ENCODE assay signal across 10 mouse cellular contexts in the genomic region with DNA sequence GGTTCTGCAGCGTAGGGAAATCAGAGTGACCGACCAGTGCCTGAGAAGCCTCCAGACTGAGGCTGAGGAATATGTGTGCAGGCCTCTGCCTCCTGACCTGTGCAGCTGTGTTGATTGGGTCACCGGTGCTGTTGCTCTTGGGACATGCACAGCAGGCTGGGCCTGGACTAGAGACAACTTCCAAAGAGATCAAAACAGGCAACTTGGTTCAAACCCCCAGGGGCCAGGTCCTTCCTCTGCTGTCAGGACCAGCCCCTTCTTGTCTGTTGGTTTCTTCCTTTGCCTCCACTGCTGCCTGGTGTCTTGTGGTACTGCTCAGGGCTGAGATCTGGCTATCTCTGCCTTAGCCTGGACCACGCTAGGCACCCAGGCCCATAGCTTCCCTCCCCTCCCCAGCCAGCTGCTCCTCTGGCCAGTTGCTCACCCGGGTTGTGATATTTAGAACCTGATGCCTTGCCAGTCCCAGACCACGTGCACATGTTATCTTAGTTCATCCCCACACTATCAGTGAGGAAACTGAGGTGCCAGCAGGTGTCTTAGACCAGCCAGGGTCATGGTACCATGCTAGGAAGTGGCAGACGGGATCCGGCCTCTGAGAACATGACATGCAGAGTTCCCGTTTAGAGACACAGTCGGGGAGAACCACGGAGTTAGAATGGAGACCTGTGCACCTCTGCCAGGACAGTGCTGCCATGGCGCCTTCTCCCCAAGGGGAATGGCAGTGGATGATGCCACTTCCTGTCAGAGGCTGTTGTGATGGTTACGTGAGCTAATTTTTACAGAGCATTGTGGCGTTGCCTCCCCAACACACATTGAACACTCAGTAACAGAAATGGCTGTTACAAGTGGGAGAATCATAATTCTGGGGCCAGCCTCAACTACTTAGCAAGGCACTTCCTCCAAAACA. TPM values are rescaled to one million over a fixed set of nuclear protein-coding genes. Genes with fewer than 3 reads are reported as not detected.
DNase-seq lines count a peak whose midpoint lies in the region; ATAC-seq lines count a peak whose summit lies in the region.
"Had no signal": no experiment of that assay in that cellular context is flagged by ENCODE, and none has a peak within 500 bp of the region (broad histone marks: within the 10 kb centered on the region; RNA-seq: fewer than 3 reads in every experiment).

No protein-coding gene starts in this region.

- H3K4me3 ChIP-seq in hindbrain, embryonic 12.5 days, result no peak overlapping the region
- no peak overlapping the region for H3K4me3 ChIP-seq in hindbrain, embryonic 11.5 days (ENCODE audit: low read depth, low read length)
- H3K4me3 ChIP-seq in liver, embryonic 15.5 days (replicated peaks), result no peak overlapping the region
- H3K4me3 ChIP-seq: erythroblast, embryonic 14.5 days; midbrain, embryonic 10.5 days had no signal

- peaks cover 10% of the 10 kb centered on the region for H3K4me1 ChIP-seq in hindbrain, embryonic 12.5 days
- peaks cover 6% of the 10 kb centered on the region for H3K4me1 ChIP-seq in hindbrain, embryonic 11.5 days (replicated peaks; ENCODE audit: control insufficient read depth, insufficient read depth, low read length)
- H3K4me1 ChIP-seq in liver, embryonic 15.5 days (replicated peaks), result peaks cover 87% of the 10 kb centered on the region

- H3K9me3 ChIP-seq in hindbrain, embryonic 12.5 days (replicated peaks), result no peaks in the 10 kb centered on the region
- no peaks in the 10 kb centered on the region for H3K9me3 ChIP-seq in hindbrain, embryonic 11.5 days (ENCODE audit: control insufficient read depth, low read length)
- H3K9me3 ChIP-seq in liver, embryonic 15.5 days (replicated peaks), result no peaks in the 10 kb centered on the region
- H3K9me3 ChIP-seq: midbrain, embryonic 10.5 days had no signal

- DNase-seq in hindbrain, embryonic 11.5 days (ENCODE audit: low spot score), result no peak
- peak; percentile 47 to 51 for DNase-seq in B cell, adult 2 months
- DNase-seq in right cerebral cortex, postnatal 25 days, result no peak
- DNase-seq in frontal cortex, adult 2 months (ENCODE audit: extremely low spot score in 1 of 2, low spot score in 1 of 2), result no peak
- no peak for DNase-seq in lung, adult 18-20 months

- H3K27me3 ChIP-seq in hindbrain, embryonic 12.5 days, result no peaks in the 10 kb centered on the region
- no peaks in the 10 kb centered on the region for H3K27me3 ChIP-seq in hindbrain, embryonic 11.5 days (ENCODE audit: control insufficient read depth, insufficient read depth, low read length)
- H3K27me3 ChIP-seq in liver, embryonic 15.5 days, result no peaks in the 10 kb centered on the region

- no peak overlapping the region for H3K4me2 ChIP-seq in hindbrain, embryonic 12.5 days (replicated peaks)
- no peak overlapping the region for H3K4me2 ChIP-seq in hindbrain, embryonic 11.5 days (replicated peaks; ENCODE audit: low read depth, low read length)
- H3K4me2 ChIP-seq in liver, embryonic 15.5 days, result no peak overlapping the region

- no peak overlapping the region for H3K27ac ChIP-seq in hindbrain, embryonic 12.5 days
- no peak overlapping the region for H3K27ac ChIP-seq in hindbrain, embryonic 11.5 days (ENCODE audit: low read depth, low read length)
- peak overlapping the region; percentile 67 for H3K27ac ChIP-seq in liver, embryonic 15.5 days (replicated peaks)
- H3K27ac ChIP-seq: midbrain, embryonic 10.5 days had no signal

- ATAC-seq in hindbrain, embryonic 12.5 days (ENCODE audit: low FRiP score), result no peak
- ATAC-seq in hindbrain, embryonic 11.5 days (ENCODE audit: low FRiP score), result no peak
- ATAC-seq in activated CD4-positive, CD25-positive, alpha-beta regulatory T cell, adult 4 months, result peak; percentile 87
- ATAC-seq in liver, embryonic 15.5 days (ENCODE audit: insufficient read depth), result no peak

- 91% methylated on average over 14 of the region's 14 CpGs for WGBS in hindbrain, embryonic 12.5 days
- WGBS in hindbrain, embryonic 11.5 days, result 89% methylated on average over 14 of the region's 14 CpGs
- 72% methylated on average over 14 of the region's 14 CpGs for WGBS in liver, embryonic 15.5 days (ENCODE audit: insufficient replicate concordance)

- 0 out of 2 replicates have a peak overlapping the region, but pooled peaks have one; percentile 19 for H3K9ac ChIP-seq in hindbrain, embryonic 12.5 days
- H3K9ac ChIP-seq in hindbrain, embryonic 11.5 days (ENCODE audit: low read depth, low read length), result no peak overlapping the region
- H3K9ac ChIP-seq in liver, embryonic 15.5 days, result no peak overlapping the region

- H3K36me3 ChIP-seq in hindbrain, embryonic 12.5 days, result 0 out of 2 replicates have a peak, but pooled peaks cover 17% of the 10 kb centered on the region
- no peaks in the 10 kb centered on the region for H3K36me3 ChIP-seq in hindbrain, embryonic 11.5 days (ENCODE audit: control insufficient read depth, insufficient read depth, low read length)
- H3K36me3 ChIP-seq in liver, embryonic 15.5 days (replicated peaks), result peaks cover 33% of the 10 kb centered on the region

RNA-seq across cellular contexts. Expression of gene Dnajb12, which starts 6.1 kb away (rescaled TPM):
- polyA plus RNA-seq in hindbrain, embryonic 12.5 days (2016; fragmentation: Nextera tagmentation; extraction: Ambion mirVana), result 23.8 and 24.7 TPM in 2 replicates
- 22.0 and 22.6 TPM in 2 replicates for polyA plus RNA-seq in hindbrain, embryonic 11.5 days (2014; fragmentation: Nextera tagmentation; extraction: Ambion mirVana)
- polyA plus RNA-seq in activated CD4-positive, CD25-positive, alpha-beta regulatory T cell, adult 4 months (2017; shearing (Covaris generic)), result 10 to 100 TPM; 18.4 to 20.7 TPM
- 14.3 and 15.0 TPM in 2 replicates for polyA plus RNA-seq in liver, embryonic 15.5 days (2015; fragmentation: Nextera tagmentation; extraction: Ambion mirVana)
- polyA plus RNA-seq in frontal cortex, adult 2 months (2012; rRNA removed), result 49.0 and 50.3 TPM in 2 replicates

Comparison
In these comparisons a context has a peak if more than half of its experiments do, and no peak if none do; other contexts are left out.
1. DNase-seq: peak in B cell, adult 2 months (2 of 2); none in hindbrain, embryonic 11.5 days (single experiment), right cerebral cortex, postnatal 25 days (single experiment), frontal cortex, adult 2 months (0 of 2) and lung, adult 18-20 months (0 of 2).